Mouse (Mus musculus) liver, adult 2 months (tissue): ENCODE data around the gene Nid2.

Experiments
- CTCF ChIP-seq: fragments of 200-500 bp; IDR thresholded peaks from 2 replicates; pipeline ENCODE4 v1.5.1; 2011; ENCODE audit warnings: low read depth, low read length, control low read depth
- POLR2A ChIP-seq: fragments of 200-500 bp; IDR thresholded peaks from 2 replicates; pipeline ENCODE4 v1.6.1; 2011; ENCODE audit warnings: low read length, control low read depth; ENCODE audit not compliant: insufficient read depth; ENCODE audit errors: extremely low read depth

- TF ChIP-seq CTCF (no peak), POLR2A (no peak)
Observed at GRCm38 (mm10) chr14:19728278-19728677, 22.8 kb upstream of the Nid2 start.
